Mouse (Mus musculus): ENCODE measurements around the gene Tmem30a. TPM values are rescaled to one million over a fixed set of nuclear protein-coding genes. Genes with fewer than 3 reads are reported as not detected.

Tmem30a gene
- polyA plus RNA-seq, 1 experiment from 2014 or later = 57.3 TPM

- H3K4me3 ChIP-seq (ENCODE audit: low read depth, low read length) = no peak overlapping the region
- ATAC-seq (ENCODE audit: low FRiP score, low TSS enrichment) (no peak), DNase-seq (ENCODE audit: low spot score) (no peak)
- H3K4me2 ChIP-seq (replicated peaks; ENCODE audit: low read depth) = no peak overlapping the region
- H3K27me3 ChIP-seq (ENCODE audit: control insufficient read depth, insufficient read depth, low read length) = no peaks in the 10 kb centered on the region
- no peaks in the 10 kb centered on the region for H3K36me3 ChIP-seq (ENCODE audit: control insufficient read depth, insufficient read depth, low read length)
- TF ChIP-seq EP300 (optimal IDR thresholded peaks at IDR 0.05) = no peak
- TF ChIP-seq CTCF (IDR thresholded peaks at IDR 0.05; ENCODE audit: low read depth) = peak; percentile 93
- no peak overlapping the region for H3K9ac ChIP-seq (ENCODE audit: low read length)
- H3K4me1 ChIP-seq (replicated peaks; ENCODE audit: control insufficient read depth, insufficient read depth) = peaks cover 3% of the 10 kb centered on the region; the same call in 1 of the 2 replicates
- 42% methylated on average over 12 of the region's 12 CpGs for WGBS
- no peak overlapping the region for H3K27ac ChIP-seq (replicated peaks)
- no peaks in the 10 kb centered on the region for H3K9me3 ChIP-seq (ENCODE audit: control insufficient read depth, low read length)
These were observed 13.2 kb upstream of the Tmem30a start for GRCm38 (mm10) chr9:79806317-79807075.

GRCm38 (mm10) chr9:79805426-79805825 lies 12.1 kb upstream of the Tmem30a start:
- Histone ChIP-seq H3K4me3 (ENCODE audit: low read depth, low read length) (no peak overlapping the region), H3K4me2 (replicated peaks; ENCODE audit: low read depth) (no peak overlapping the region), H3K36me3 (ENCODE audit: control insufficient read depth, insufficient read depth, low read length) (no peaks in the 10 kb centered on the region), H3K4me1 (replicated peaks; ENCODE audit: control insufficient read depth, insufficient read depth) (peaks cover 3% of the 10 kb centered on the region; the same call in 1 of the 2 replicates), H3K9me3 (ENCODE audit: control insufficient read depth, low read length) (no peaks in the 10 kb centered on the region), H3K27ac (replicated peaks) (no peak overlapping the region), H3K27me3 (ENCODE audit: control insufficient read depth, insufficient read depth, low read length) (no peaks in the 10 kb centered on the region), H3K9ac (ENCODE audit: low read length) (no peak overlapping the region)
- TF ChIP-seq EP300 (optimal IDR thresholded peaks at IDR 0.05) (no peak), CTCF (IDR thresholded peaks at IDR 0.05; ENCODE audit: low read depth) (no peak)
- no peak for DNase-seq (ENCODE audit: low spot score)
- ATAC-seq (ENCODE audit: low FRiP score, low TSS enrichment) = no peak
- WGBS = 81% methylated on average over 10 of the region's 10 CpGs

- Histone ChIP-seq H3K36me3 (ENCODE audit: control insufficient read depth, insufficient read depth, low read length) (no peaks in the 10 kb centered on the region), H3K27me3 (ENCODE audit: control insufficient read depth, insufficient read depth, low read length) (no peaks in the 10 kb centered on the region), H3K4me1 (replicated peaks; ENCODE audit: control insufficient read depth, insufficient read depth) (peaks cover 2% of the 10 kb centered on the region; the same call in 1 of the 2 replicates), H3K9ac (ENCODE audit: low read length) (no peak overlapping the region), H3K4me3 (ENCODE audit: low read depth, low read length) (no peak overlapping the region), H3K4me2 (replicated peaks; ENCODE audit: low read depth) (no peak overlapping the region), H3K27ac (replicated peaks) (no peak overlapping the region), H3K9me3 (ENCODE audit: control insufficient read depth, low read length) (no peaks in the 10 kb centered on the region)
- 47% methylated on average over 7 of the region's 7 CpGs for WGBS
- TF ChIP-seq EP300 (optimal IDR thresholded peaks at IDR 0.05) (no peak), CTCF (IDR thresholded peaks at IDR 0.05; ENCODE audit: low read depth) (no peak)
- no peak for DNase-seq (ENCODE audit: low spot score)
- no peak for ATAC-seq (ENCODE audit: low FRiP score, low TSS enrichment)
These were observed 3.3 kb upstream of the Tmem30a start for GRCm38 (mm10) chr9:79796461-79797135.

- Histone ChIP-seq H3K27me3 (ENCODE audit: control insufficient read depth, insufficient read depth, low read length) (no peaks in the 10 kb centered on the region), H3K4me2 (replicated peaks; ENCODE audit: low read depth) (no peak overlapping the region), H3K4me1 (replicated peaks; ENCODE audit: control insufficient read depth, insufficient read depth) (peaks cover 2% of the 10 kb centered on the region; the same call in 1 of the 2 replicates), H3K9me3 (ENCODE audit: control insufficient read depth, low read length) (no peaks in the 10 kb centered on the region), H3K36me3 (ENCODE audit: control insufficient read depth, insufficient read depth, low read length) (no peaks in the 10 kb centered on the region), H3K27ac (replicated peaks) (no peak overlapping the region), H3K4me3 (ENCODE audit: low read depth, low read length) (no peak overlapping the region), H3K9ac (ENCODE audit: low read length) (no peak overlapping the region)
- WGBS = 81% methylated on average over 1 of the region's 1 CpGs
- no peak for DNase-seq (ENCODE audit: low spot score)
- TF ChIP-seq CTCF (IDR thresholded peaks at IDR 0.05; ENCODE audit: low read depth) (no peak), EP300 (optimal IDR thresholded peaks at IDR 0.05) (no peak)
- ATAC-seq (ENCODE audit: low FRiP score, low TSS enrichment) = no peak
These were observed 1.8 kb upstream of the Tmem30a start for GRCm38 (mm10) chr9:79795076-79795475.

- ATAC-seq (ENCODE audit: low FRiP score, low TSS enrichment) (no peak), DNase-seq (ENCODE audit: low spot score) (no peak)
- Histone ChIP-seq H3K27me3 (ENCODE audit: control insufficient read depth, insufficient read depth, low read length) (no peaks in the 10 kb centered on the region), H3K9ac (ENCODE audit: low read length) (no peak overlapping the region), H3K36me3 (ENCODE audit: control insufficient read depth, insufficient read depth, low read length) (no peaks in the 10 kb centered on the region), H3K9me3 (ENCODE audit: control insufficient read depth, low read length) (no peaks in the 10 kb centered on the region), H3K27ac (replicated peaks) (no peak overlapping the region), H3K4me1 (replicated peaks; ENCODE audit: control insufficient read depth, insufficient read depth) (no peaks in the 10 kb centered on the region), H3K4me3 (ENCODE audit: low read depth, low read length) (no peak overlapping the region), H3K4me2 (replicated peaks; ENCODE audit: low read depth) (no peak overlapping the region)
- TF ChIP-seq EP300 (optimal IDR thresholded peaks at IDR 0.05) = no peak
- TF ChIP-seq CTCF (IDR thresholded peaks at IDR 0.05; ENCODE audit: low read depth) = no peak
- 45% methylated on average over 2 of the region's 2 CpGs for WGBS
These were observed 7.6 kb downstream of the Tmem30a start for GRCm38 (mm10) chr9:79785794-79786085.

All from stomach, postnatal 0 days (tissue).